Mouse (Mus musculus) midbrain, postnatal 0 days (tissue): Measurements from ENCODE around the gene Pde10a. TPM values are rescaled to one million over a fixed set of nuclear protein-coding genes. Genes with fewer than 3 reads are reported as not detected.

Source experiments
- ATAC-seq: fragments of 200-750 bp; cut with Nextera tagmentation; 2 replicates; pipeline ENCODE4 v1.8.0; 2017; ENCODE audit warnings: moderate number of reproducible peaks, mild to moderate bottlenecking, moderate TSS enrichment, moderate library complexity; ENCODE audit not compliant: low FRiP score
- DNase-seq: peaks from one replicate; pipeline ENCODE4 v3.0.0-alpha.2; 2015; ENCODE audit warnings: low spot score
- H3K27ac ChIP-seq: fragments of 300-500 bp; sonication (generic); 2 replicates; pipeline ENCODE4 v1.5.1; 2014; ENCODE audit warnings: low read depth, mild to moderate bottlenecking, low read length, mixed read lengths
- H3K27me3 ChIP-seq: fragments of 300-500 bp; sonication (generic); 2 replicates; pipeline ENCODE4 v1.6.1; 2014; ENCODE audit warnings: low read length, control low read depth, mixed read lengths; ENCODE audit not compliant: insufficient read depth
- H3K36me3 ChIP-seq: fragments of 300-500 bp; sonication (generic); 2 replicates; pipeline ENCODE4 v1.6.1; 2014; ENCODE audit warnings: low read length, control low read depth, mixed read lengths; ENCODE audit not compliant: insufficient read depth
- H3K4me1 ChIP-seq: fragments of 300-500 bp; sonication (generic); 2 replicates; pipeline ENCODE4 v1.6.1; 2014; ENCODE audit warnings: mild to moderate bottlenecking, control low read depth, antibody characterized with exemption, low read length, mixed read lengths; ENCODE audit not compliant: insufficient read depth
- H3K4me2 ChIP-seq: fragments of 300-500 bp; sonication (generic); 2 replicates; pipeline ENCODE4 v1.6.1; 2014; ENCODE audit warnings: low read depth, mild to moderate bottlenecking, low read length, mixed read lengths; ENCODE audit not compliant: poor library complexity, severe bottlenecking
- H3K4me3 ChIP-seq: fragments of 300-500 bp; sonication (generic); 2 replicates; pipeline ENCODE4 v1.5.1; 2014; ENCODE audit warnings: low read depth, mild to moderate bottlenecking, low read length, moderate library complexity
- H3K9ac ChIP-seq: fragments of 300-500 bp; sonication (generic); replicated peaks from 2 replicates; pipeline ENCODE4 v1.6.1; 2014; ENCODE audit warnings: mild to moderate bottlenecking, low read length, moderate library complexity, mixed read lengths; ENCODE audit not compliant: poor library complexity, severe bottlenecking
- H3K9me3 ChIP-seq: fragments of 300-500 bp; sonication (generic); 2 replicates; pipeline ENCODE4 v1.6.1; 2016; ENCODE audit warnings: low read length, control low read depth
- CTCF ChIP-seq: IDR thresholded peaks from 2 replicates; pipeline ENCODE4 v1.5.1; 2016; ENCODE audit warnings: antibody characterized with exemption, mild to moderate bottlenecking
- WGBS: fragments of 180-500 bp; shearing (Covaris S2); extraction: QIAGEN DNeasy Blood & Tissue Kit; methylation state at CpG from one replicate; pipeline ENCODE4 v1.1.7; 2014; 5-methylcytosine and 5-hydroxymethylcytosine counted together
- polyA plus RNA-seq: library from polyadenylated mRNA; unstranded; fragments of >200 nt; fragmentation: Nextera tagmentation; extraction: Ambion mirVana; gene quantifications from 2 replicates; pipeline ENCODE4 v1.2.1, GENCODE M21; 2015
- total RNA-seq: library from RNA; depleted of rRNA; stranded (reverse); fragments of >200 nt; gene quantifications from 2 replicates; pipeline ENCODE4 v1.2.3, GENCODE M21; 2014; rRNA removed

Pde10a gene
- total and polyA plus RNA-seq, 2 experiments from 2014 or later: 8.6 to 40.3 TPM

DNA sequence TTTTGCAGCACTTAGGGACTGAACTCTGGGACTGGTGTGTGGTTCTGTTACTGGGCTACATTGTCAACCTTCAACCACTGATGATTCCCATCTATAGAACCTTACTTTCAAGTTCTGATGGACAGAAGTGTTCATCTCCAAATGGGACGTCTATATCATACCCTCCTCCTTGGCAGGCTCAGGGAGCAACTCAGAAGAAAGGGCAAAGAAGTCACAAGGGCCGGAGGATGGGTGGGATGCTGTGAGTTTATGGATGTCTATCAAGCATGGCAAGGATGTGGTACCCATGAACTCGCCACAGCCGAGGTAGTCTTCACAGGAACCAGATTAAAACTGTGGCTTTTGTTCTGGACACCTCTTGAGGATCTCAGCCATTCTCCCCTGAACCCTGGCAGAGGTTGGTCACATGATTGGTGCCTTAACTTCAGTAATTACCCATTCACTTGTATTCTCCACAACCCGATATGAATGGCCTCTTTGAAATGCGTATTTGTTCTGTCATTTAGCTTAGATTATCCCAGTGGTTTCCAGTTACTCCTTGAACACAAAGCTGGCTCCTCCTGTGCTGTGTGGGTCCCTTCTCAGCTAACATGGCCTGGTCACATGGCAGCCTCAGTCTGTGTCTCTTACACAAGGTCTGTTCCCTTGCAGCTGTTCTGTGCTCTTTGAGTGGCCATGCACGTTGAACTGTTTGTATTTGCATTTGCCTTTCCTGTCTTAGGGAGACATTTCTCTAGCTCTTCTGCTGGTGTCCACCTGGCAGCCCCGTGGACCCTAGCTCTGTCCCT lies 510.6 kb downstream of the Pde10a start:
- Histone ChIP-seq H3K27ac (no peak overlapping the region), H3K9me3 (peaks cover 3% of the 10 kb centered on the region; the same call in 1 of the 2 replicates), H3K36me3 (no peaks in the 10 kb centered on the region), H3K4me1 (no peaks in the 10 kb centered on the region), H3K9ac (no peak overlapping the region), H3K4me3 (no peak overlapping the region), H3K4me2 (no peak overlapping the region), H3K27me3 (no peaks in the 10 kb centered on the region)
- no peak for TF ChIP-seq CTCF
- DNase-seq (no peak), ATAC-seq (no peak)
- 67% methylated on average over 8 of the region's 8 CpGs for whole genome bisulfite sequencing

Other genes starting within 250 kb of the Pde10a start
- gene Mpc1, start 242.5 kb upstream of the Pde10a start, total RNA-seq: 306 and 314 TPM in 2 replicates
- 494 and 535 TPM in 2 replicates for gene Mpc1, start 242.5 kb upstream of the Pde10a start, polyA plus RNA-seq
- gene Sft2d1, start 214.3 kb upstream of the Pde10a start, total RNA-seq: 113 and 130 TPM in 2 replicates
- gene Sft2d1, start 214.3 kb upstream of the Pde10a start, polyA plus RNA-seq: 221 and 235 TPM in 2 replicates
- gene Prr18, start 187.9 kb upstream of the Pde10a start, total RNA-seq: 29.8 and 31.5 TPM in 2 replicates
- 15.7 and 15.9 TPM in 2 replicates for gene Prr18, start 187.9 kb upstream of the Pde10a start, polyA plus RNA-seq
- gene T2, start 169.4 kb upstream of the Pde10a start, total RNA-seq: 0.38 and 2.1 TPM in 2 replicates
- 0.81 and 0.90 TPM in 2 replicates for gene T2, start 169.4 kb upstream of the Pde10a start, polyA plus RNA-seq
- 0.11 and 1.9 TPM in 2 replicates for gene T, start 90.9 kb upstream of the Pde10a start, total RNA-seq
- 0.25 and 0.35 TPM in 2 replicates for gene T, start 90.9 kb upstream of the Pde10a start, polyA plus RNA-seq
- gene Gm17087, start 41.6 kb downstream of the Pde10a start, total RNA-seq: not detected in 2 replicates
- not detected in 2 replicates for gene Gm17087, start 41.6 kb downstream of the Pde10a start, polyA plus RNA-seq